Mouse (Mus musculus) activated CD4-positive, CD25-positive, alpha-beta regulatory T cell, adult 9 weeks (primary cell): ENCODE results near the gene Bscl2. TPM values are rescaled to one million over a fixed set of nuclear protein-coding genes. Genes with fewer than 3 reads are reported as not detected.

Source experiments
- polyA plus RNA-seq: library from polyadenylated mRNA; unstranded; fragments of 100-300 nt; shearing (Covaris generic); gene quantifications from one replicate; pipeline ENCODE4 v1.2.1, GENCODE M21; 2017

Bscl2 gene
- polyA plus RNA-seq, 1 experiment from 2014 or later, result 105 TPM

Other genes with a start within 250 kb of the Bscl2 start
- not detected for gene Slc22a8, start 246.2 kb upstream of the Bscl2 start, polyA plus RNA-seq
- not detected for gene Slc22a6, start 219.4 kb upstream of the Bscl2 start, polyA plus RNA-seq
- gene Chrm1, start 173.7 kb upstream of the Bscl2 start, polyA plus RNA-seq, result not detected
- 127 TPM for gene Slc3a2, start 114.1 kb upstream of the Bscl2 start, polyA plus RNA-seq
- gene Wdr74, start 101.6 kb upstream of the Bscl2 start, polyA plus RNA-seq, result 84.1 TPM
- 3.2 TPM for gene 1700092M07Rik, start 96.7 kb upstream of the Bscl2 start, polyA plus RNA-seq
- gene Stx5a, start 96.1 kb upstream of the Bscl2 start, polyA plus RNA-seq, result 169 TPM
- gene Nxf1, start 80.4 kb upstream of the Bscl2 start, polyA plus RNA-seq, result 265 TPM
- 102 TPM for gene Tmem223, start 66.5 kb upstream of the Bscl2 start, polyA plus RNA-seq
- gene Tmem179b, start 63.0 kb upstream of the Bscl2 start, polyA plus RNA-seq, result 170 TPM
- gene Taf6l, start 51.0 kb upstream of the Bscl2 start, polyA plus RNA-seq, result 5.1 TPM
- 164 TPM for gene Polr2g, start 38.9 kb upstream of the Bscl2 start, polyA plus RNA-seq
- gene Zbtb3, start 34.9 kb upstream of the Bscl2 start, polyA plus RNA-seq, result 3.8 TPM
- gene Ttc9c, start 18.1 kb upstream of the Bscl2 start, polyA plus RNA-seq, result 54.6 TPM
- gene Hnrnpul2, start 17.5 kb upstream of the Bscl2 start, polyA plus RNA-seq, result 8.4 TPM
- gene AC129217.1, start 7.7 kb upstream of the Bscl2 start, polyA plus RNA-seq, result not detected
- gene Gng3, start 1.7 kb downstream of the Bscl2 start, polyA plus RNA-seq, result 0.35 TPM
- not detected for gene Lrrn4cl, start 13.3 kb downstream of the Bscl2 start, polyA plus RNA-seq
- gene Ubxn1, start 34.0 kb downstream of the Bscl2 start, polyA plus RNA-seq, result 159 TPM
- 84.5 TPM for gene Uqcc3, start 43.5 kb downstream of the Bscl2 start, polyA plus RNA-seq
- gene Lbhd1, start 46.3 kb downstream of the Bscl2 start, polyA plus RNA-seq, result 110 TPM
- not detected for gene Gm49403, start 46.5 kb downstream of the Bscl2 start, polyA plus RNA-seq
- gene 1810009A15Rik, start 51.4 kb downstream of the Bscl2 start, polyA plus RNA-seq, result 59.2 TPM
- gene Gm49416, start 51.5 kb downstream of the Bscl2 start, polyA plus RNA-seq, result not detected
- gene Ints5, start 55.5 kb downstream of the Bscl2 start, polyA plus RNA-seq, result 47.9 TPM
- gene Ganab, start 60.6 kb downstream of the Bscl2 start, polyA plus RNA-seq, result 137 TPM
- 33.9 TPM for gene B3gat3, start 82.9 kb downstream of the Bscl2 start, polyA plus RNA-seq
- 12.2 TPM for gene Rom1, start 91.9 kb downstream of the Bscl2 start, polyA plus RNA-seq
- gene Eml3, start 92.1 kb downstream of the Bscl2 start, polyA plus RNA-seq, result 68.2 TPM
- 197 TPM for gene Mta2, start 104.4 kb downstream of the Bscl2 start, polyA plus RNA-seq
- gene Tut1, start 116.4 kb downstream of the Bscl2 start, polyA plus RNA-seq, result 47.2 TPM
- 339 TPM for gene Eef1g, start 129.6 kb downstream of the Bscl2 start, polyA plus RNA-seq
- gene Ahnak, start 151.8 kb downstream of the Bscl2 start, polyA plus RNA-seq, result 113 TPM